Comparison of ENCODE assay signal across 14 mouse cellular contexts in genomic region chr5:75543757-75544156, GRCm38 (mm10).
"Had no signal": no experiment of that assay in that cellular context is flagged by ENCODE, and none has a peak within 500 bp of the region (broad histone marks: within the 10 kb centered on the region; RNA-seq: fewer than 3 reads in every experiment).

No protein-coding gene starts in this region.

- H3K9me3 ChIP-seq: megakaryocyte, embryonic 14.5 days; midbrain, embryonic 12.5 days; neural tube, embryonic 12.5 days had no signal

- H3K9ac ChIP-seq: liver, embryonic 14.5 days; lung, embryonic 14.5 days; midbrain, embryonic 12.5 days; neural tube, embryonic 12.5 days had no signal

- H3K27ac ChIP-seq: liver, embryonic 14.5 days; macrophage; midbrain, embryonic 12.5 days; neural tube, embryonic 12.5 days had no signal

- H3K4me3 ChIP-seq: megakaryocyte, embryonic 14.5 days; midbrain, embryonic 12.5 days; neural tube, embryonic 12.5 days had no signal

- DNase-seq: liver; lung, embryonic 14.5 days; midbrain, embryonic 14.5 days; right cerebral cortex, postnatal 14 days; thymus, adult 18-20 months; thymus, postnatal 14 days; thymus, postnatal 36 days had no signal

- H3K36me3 ChIP-seq: midbrain, embryonic 12.5 days; neural tube, embryonic 12.5 days had no signal

- H3K4me2 ChIP-seq: liver, embryonic 11.5 days; lung, embryonic 14.5 days; midbrain, embryonic 12.5 days; neural tube, embryonic 12.5 days had no signal

- H3K27me3 ChIP-seq: midbrain, embryonic 12.5 days; neural tube, embryonic 12.5 days had no signal

- ATAC-seq: midbrain, embryonic 16.5 days had no signal

- H3K4me1 ChIP-seq: megakaryocyte, embryonic 14.5 days; midbrain, embryonic 12.5 days; neural tube, embryonic 12.5 days had no signal
